ENCODE assay signal across 10 mouse cellular contexts in the genomic region with DNA sequence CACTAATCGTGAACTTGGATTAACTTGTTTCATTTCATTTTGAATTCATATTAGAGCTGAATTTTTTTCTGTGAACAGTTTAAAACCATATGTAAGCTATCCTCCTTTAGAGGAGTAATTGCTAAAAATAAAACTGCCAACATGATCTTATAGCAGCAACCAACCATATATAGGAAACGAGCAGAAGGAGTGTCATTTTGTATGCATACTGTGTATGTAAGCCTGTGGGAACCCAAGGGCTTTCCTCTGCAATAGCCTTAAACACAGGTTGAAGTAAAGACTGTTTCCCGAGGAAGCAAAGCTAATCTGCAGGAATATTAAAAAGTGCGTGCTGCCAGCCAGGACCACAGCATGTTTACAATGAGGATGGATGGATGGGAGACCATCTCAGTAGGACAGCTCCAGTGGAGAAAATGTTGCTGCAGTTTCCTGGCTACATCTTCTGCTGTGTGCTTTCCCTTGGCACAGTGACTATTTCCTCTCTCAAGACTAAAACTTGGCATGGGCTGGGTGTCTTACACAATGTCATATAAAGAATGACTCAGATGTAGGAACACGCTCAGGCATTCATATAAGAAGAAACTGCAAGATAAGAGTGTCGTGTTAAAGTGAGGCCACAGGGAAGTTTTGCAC.
DNase-seq lines count a peak whose midpoint lies in the region; ATAC-seq and TF ChIP-seq lines count a peak whose summit lies in the region.
"Had no signal": no experiment of that assay in that cellular context is flagged by ENCODE, and none has a peak within 500 bp of the region (broad histone marks: within the 10 kb centered on the region; RNA-seq: fewer than 3 reads in every experiment).

No protein-coding gene starts in this region.

- no peak for DNase-seq in hindbrain, embryonic 11.5 days (ENCODE audit: low spot score)
- peak; percentile 85 for DNase-seq in brain, adult 2 months (ENCODE audit: low read depth, low spot score)
- DNase-seq in forebrain, postnatal 0 days = peak; percentile 63
- DNase-seq in spleen, postnatal 14 days (ENCODE audit: low spot score in 2 of 2) = no peak
- no peak for DNase-seq in layer of hippocampus, postnatal 10 days (ENCODE audit: low spot score in 2 of 2)
- DNase-seq: heart, postnatal 36 days; thymus, postnatal 14 days had no signal

- WGBS in hindbrain, embryonic 15.5 days = 42% methylated on average over 6 of the region's 6 CpGs
- 85% methylated on average over 6 of the region's 6 CpGs for WGBS in hindbrain, embryonic 11.5 days
- 36% methylated on average over 6 of the region's 6 CpGs for WGBS in forebrain, postnatal 0 days
- 55% methylated on average over 6 of the region's 6 CpGs for WGBS in neural tube, embryonic 15.5 days

- no peak overlapping the region for H3K9ac ChIP-seq in hindbrain, embryonic 15.5 days
- H3K9ac ChIP-seq in hindbrain, embryonic 11.5 days (ENCODE audit: low read depth, low read length) = no peak overlapping the region
- H3K9ac ChIP-seq in forebrain, postnatal 0 days = no peak overlapping the region
- H3K9ac ChIP-seq in neural tube, embryonic 15.5 days (replicated peaks) = no peak overlapping the region

- no peak for TF ChIP-seq CTCF in forebrain, postnatal 0 days (IDR thresholded peaks at IDR 0.05; ENCODE audit: low read depth)

- H3K4me3 ChIP-seq in hindbrain, embryonic 15.5 days = no peak overlapping the region
- H3K4me3 ChIP-seq in hindbrain, embryonic 11.5 days (ENCODE audit: low read depth, low read length) = no peak overlapping the region
- H3K4me3 ChIP-seq in forebrain, postnatal 0 days (ENCODE audit: low read depth, low read length) = no peak overlapping the region
- no peak overlapping the region for H3K4me3 ChIP-seq in neural tube, embryonic 15.5 days (replicated peaks)

- H3K4me1 ChIP-seq in hindbrain, embryonic 15.5 days (replicated peaks) = peaks cover 9% of the 10 kb centered on the region
- no peaks in the 10 kb centered on the region for H3K4me1 ChIP-seq in hindbrain, embryonic 11.5 days (replicated peaks; ENCODE audit: control insufficient read depth, insufficient read depth, low read length)
- 0 out of 2 replicates have a peak, but pooled peaks cover 3% of the 10 kb centered on the region for H3K4me1 ChIP-seq in forebrain, postnatal 0 days (ENCODE audit: insufficient read depth)
- H3K4me1 ChIP-seq in neural tube, embryonic 15.5 days = peaks cover 5% of the 10 kb centered on the region; the same call in 1 of the 2 replicates

- no peaks in the 10 kb centered on the region for H3K9me3 ChIP-seq in hindbrain, embryonic 15.5 days
- H3K9me3 ChIP-seq in hindbrain, embryonic 11.5 days (ENCODE audit: control insufficient read depth, low read length) = no peaks in the 10 kb centered on the region
- no peaks in the 10 kb centered on the region for H3K9me3 ChIP-seq in forebrain, postnatal 0 days (ENCODE audit: low read length)
- H3K9me3 ChIP-seq in neural tube, embryonic 15.5 days (replicated peaks) = no peaks in the 10 kb centered on the region

- 0 out of 2 replicates have a peak, but pooled peaks have one; percentile 38 for ATAC-seq in hindbrain, embryonic 15.5 days (ENCODE audit: low FRiP score, low read depth)
- ATAC-seq in hindbrain, embryonic 11.5 days (ENCODE audit: low FRiP score) = no peak
- peak; percentile 93 for ATAC-seq in forebrain, postnatal 0 days
- peak; percentile 47; the same call in 1 of the 2 replicates for ATAC-seq in neural tube, embryonic 15.5 days (ENCODE audit: low FRiP score)
- no peak for ATAC-seq in erythroid progenitor cell, adult 5-6 weeks (replicated peaks; ENCODE audit: low FRiP score, poor library complexity, severe bottlenecking)

- H3K36me3 ChIP-seq in hindbrain, embryonic 15.5 days = no peaks in the 10 kb centered on the region
- H3K36me3 ChIP-seq in hindbrain, embryonic 11.5 days (ENCODE audit: control insufficient read depth, insufficient read depth, low read length) = no peaks in the 10 kb centered on the region
- H3K36me3 ChIP-seq in forebrain, postnatal 0 days (ENCODE audit: insufficient read depth) = no peaks in the 10 kb centered on the region
- no peaks in the 10 kb centered on the region for H3K36me3 ChIP-seq in neural tube, embryonic 15.5 days

- peak overlapping the region; percentile 63; the same call in 1 of the 2 replicates for H3K27ac ChIP-seq in hindbrain, embryonic 15.5 days (replicated peaks)
- no peak overlapping the region for H3K27ac ChIP-seq in hindbrain, embryonic 11.5 days (ENCODE audit: low read depth, low read length)
- no peak overlapping the region for H3K27ac ChIP-seq in forebrain, postnatal 0 days (ENCODE audit: low read depth, low read length)
- H3K27ac ChIP-seq in neural tube, embryonic 15.5 days (replicated peaks) = 0 out of 2 replicates have a peak overlapping the region, but pooled peaks have one; percentile 41

- H3K4me2 ChIP-seq in hindbrain, embryonic 15.5 days = no peak overlapping the region
- no peak overlapping the region for H3K4me2 ChIP-seq in hindbrain, embryonic 11.5 days (replicated peaks; ENCODE audit: low read depth, low read length)
- H3K4me2 ChIP-seq in forebrain, postnatal 0 days (ENCODE audit: low read depth) = no peak overlapping the region
- H3K4me2 ChIP-seq in neural tube, embryonic 15.5 days = no peak overlapping the region

- no peaks in the 10 kb centered on the region for H3K27me3 ChIP-seq in hindbrain, embryonic 15.5 days
- H3K27me3 ChIP-seq in hindbrain, embryonic 11.5 days (ENCODE audit: control insufficient read depth, insufficient read depth, low read length) = no peaks in the 10 kb centered on the region
- H3K27me3 ChIP-seq in forebrain, postnatal 0 days (ENCODE audit: insufficient read depth, low read length) = no peaks in the 10 kb centered on the region
- H3K27me3 ChIP-seq in neural tube, embryonic 15.5 days (replicated peaks) = no peaks in the 10 kb centered on the region

Comparison
In these comparisons a context has a peak if more than half of its experiments do, and no peak if none do; other contexts are left out.
1. ATAC-seq: peak in hindbrain, embryonic 15.5 days (single experiment), forebrain, postnatal 0 days (single experiment) and neural tube, embryonic 15.5 days (single experiment); none in hindbrain, embryonic 11.5 days (single experiment) and erythroid progenitor cell, adult 5-6 weeks (single experiment).
2. H3K27ac ChIP-seq: peak in hindbrain, embryonic 15.5 days (single experiment) and neural tube, embryonic 15.5 days (single experiment); none in hindbrain, embryonic 11.5 days (single experiment) and forebrain, postnatal 0 days (single experiment).
3. DNase-seq: peak in brain, adult 2 months (single experiment) and forebrain, postnatal 0 days (single experiment); none in hindbrain, embryonic 11.5 days (single experiment), spleen, postnatal 14 days (0 of 2) and layer of hippocampus, postnatal 10 days (0 of 2).